Mouse (Mus musculus) testis, adult 2 months (tissue): Measurements from ENCODE around the gene Dok1.

Experiments
- CTCF ChIP-seq: fragments of 200-500 bp; IDR thresholded peaks from 2 replicates; pipeline ENCODE4 v1.5.1; 2012; ENCODE audit warnings: low read depth, mild to moderate bottlenecking, inconsistent platforms, low read length, moderate library complexity; ENCODE audit not compliant: control insufficient read depth, insufficient read depth, insufficient replicate concordance
- POLR2A ChIP-seq: fragments of 200-500 bp; IDR thresholded peaks from 2 replicates; pipeline ENCODE4 v1.6.1; 2012; ENCODE audit warnings: low read depth, mild to moderate bottlenecking, inconsistent platforms, low read length, moderate library complexity; ENCODE audit not compliant: control insufficient read depth

- no peak for TF ChIP-seq CTCF
- TF ChIP-seq POLR2A = no peak
Measured at GRCm38 (mm10) chr6:83043561-83043960, 10.3 kb upstream of the Dok1 start.
